Mouse (Mus musculus): ENCODE measurements around the gene Ugt1a6b. TPM values are rescaled to one million over a fixed set of nuclear protein-coding genes. Genes with fewer than 3 reads are reported as not detected.

The Ugt1a6b gene
- polyA plus RNA-seq, 1 experiment from 2014 or later, result 5.2 TPM

DNA sequence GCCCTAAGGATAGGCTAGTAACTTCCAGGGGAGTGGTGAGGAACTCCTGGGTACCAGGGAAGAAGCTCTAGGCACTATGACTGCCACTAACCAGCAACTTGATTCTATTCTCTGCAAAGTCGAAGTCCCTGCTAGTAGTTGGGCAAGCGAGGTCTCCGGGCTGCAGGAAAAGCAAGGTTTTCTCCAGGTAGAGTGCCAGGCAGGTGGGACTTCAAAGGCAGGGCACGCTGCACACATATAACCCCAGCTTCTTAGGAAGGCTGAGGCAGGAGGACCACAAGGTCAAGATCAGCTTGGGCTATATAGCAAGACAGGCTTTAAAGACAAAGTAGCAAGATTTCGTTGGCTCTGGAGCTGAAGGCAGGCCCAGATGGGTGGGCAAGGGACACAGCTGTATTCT, 160.7 kb downstream of the Ugt1a6b start:
- TF ChIP-seq CTCF (IDR thresholded peaks at IDR 0.05; ENCODE audit: low read depth) (no peak), EP300 (optimal IDR thresholded peaks at IDR 0.05) (no peak)
- Histone ChIP-seq H3K4me2 (replicated peaks; ENCODE audit: low read depth) (no peak overlapping the region), H3K4me3 (ENCODE audit: low read depth, low read length) (no peak overlapping the region), H3K36me3 (ENCODE audit: control insufficient read depth, insufficient read depth, low read length) (peaks cover 92% of the 10 kb centered on the region), H3K9me3 (ENCODE audit: control insufficient read depth, low read length) (no peaks in the 10 kb centered on the region), H3K4me1 (replicated peaks; ENCODE audit: control insufficient read depth, insufficient read depth) (peaks cover 19% of the 10 kb centered on the region), H3K27ac (replicated peaks) (no peak overlapping the region), H3K27me3 (ENCODE audit: control insufficient read depth, insufficient read depth, low read length) (no peaks in the 10 kb centered on the region), H3K9ac (ENCODE audit: low read length) (no peak overlapping the region)
- 90% methylated on average over 5 of the region's 5 CpGs for WGBS
- no peak for DNase-seq (ENCODE audit: low spot score)
- ATAC-seq (ENCODE audit: low FRiP score, low TSS enrichment), result no peak

GRCm38 (mm10) chr1:88264237-88264868, 161.3 kb downstream of the Ugt1a6b start:
- no peak for DNase-seq (ENCODE audit: low spot score)
- no peak overlapping the region for H3K4me2 ChIP-seq (replicated peaks; ENCODE audit: low read depth)
- peaks cover 19% of the 10 kb centered on the region for H3K4me1 ChIP-seq (replicated peaks; ENCODE audit: control insufficient read depth, insufficient read depth)
- TF ChIP-seq EP300 (optimal IDR thresholded peaks at IDR 0.05), result no peak
- no peaks in the 10 kb centered on the region for H3K9me3 ChIP-seq (ENCODE audit: control insufficient read depth, low read length)
- H3K36me3 ChIP-seq (ENCODE audit: control insufficient read depth, insufficient read depth, low read length), result peaks cover 98% of the 10 kb centered on the region
- no peak for ATAC-seq (ENCODE audit: low FRiP score, low TSS enrichment)
- no peak overlapping the region for H3K27ac ChIP-seq (replicated peaks)
- H3K27me3 ChIP-seq (ENCODE audit: control insufficient read depth, insufficient read depth, low read length), result no peaks in the 10 kb centered on the region
- no peak overlapping the region for H3K9ac ChIP-seq (ENCODE audit: low read length)
- no peak overlapping the region for H3K4me3 ChIP-seq (ENCODE audit: low read depth, low read length)
- 81% methylated on average over 7 of the region's 7 CpGs for WGBS

- DNase-seq (ENCODE audit: low spot score), result no peak
- no peaks in the 10 kb centered on the region for H3K9me3 ChIP-seq (ENCODE audit: control insufficient read depth, low read length)
- peaks cover 98% of the 10 kb centered on the region for H3K36me3 ChIP-seq (ENCODE audit: control insufficient read depth, insufficient read depth, low read length)
- no peak for ATAC-seq (ENCODE audit: low FRiP score, low TSS enrichment)
- no peak overlapping the region for H3K4me2 ChIP-seq (replicated peaks; ENCODE audit: low read depth)
- H3K9ac ChIP-seq (ENCODE audit: low read length), result peak overlapping the region; percentile 5; the same call in 1 of the 2 replicates
- H3K4me3 ChIP-seq (ENCODE audit: low read depth, low read length), result no peak overlapping the region
- WGBS, result 76% methylated on average over 4 of the region's 4 CpGs
- peaks cover 15% of the 10 kb centered on the region for H3K4me1 ChIP-seq (replicated peaks; ENCODE audit: control insufficient read depth, insufficient read depth)
- TF ChIP-seq EP300 (optimal IDR thresholded peaks at IDR 0.05) (no peak), CTCF (IDR thresholded peaks at IDR 0.05; ENCODE audit: low read depth) (no peak)
- no peaks in the 10 kb centered on the region for H3K27me3 ChIP-seq (ENCODE audit: control insufficient read depth, insufficient read depth, low read length)
- no peak overlapping the region for H3K27ac ChIP-seq (replicated peaks)
Measured at GRCm38 (mm10) chr1:88264869-88265240, 161.8 kb downstream of the Ugt1a6b start.

DNA sequence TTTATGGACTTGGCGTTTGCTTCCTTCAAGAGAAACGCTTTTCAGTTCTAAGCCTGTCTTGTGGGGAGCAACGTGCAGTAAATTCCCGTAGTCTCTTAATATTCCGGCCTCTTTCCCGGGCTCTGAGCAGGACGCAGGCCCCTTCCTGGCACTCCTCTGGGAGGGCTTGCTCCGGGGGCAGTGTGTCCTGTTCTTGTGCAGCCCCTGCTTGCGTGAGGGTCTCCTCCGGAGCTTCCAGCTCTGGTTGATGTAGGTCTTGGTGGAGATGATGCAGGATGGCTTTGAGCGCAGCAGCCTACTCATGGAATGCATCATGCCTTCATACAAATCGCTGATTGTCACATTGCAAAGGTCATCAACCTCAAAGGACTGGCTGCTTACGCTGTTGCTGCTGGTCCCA, 163.1 kb downstream of the Ugt1a6b start:
- TF ChIP-seq CTCF (IDR thresholded peaks at IDR 0.05; ENCODE audit: low read depth) (no peak), EP300 (optimal IDR thresholded peaks at IDR 0.05) (no peak)
- 90% methylated on average over 13 of the region's 13 CpGs for WGBS
- Histone ChIP-seq H3K9me3 (ENCODE audit: control insufficient read depth, low read length) (no peaks in the 10 kb centered on the region), H3K36me3 (ENCODE audit: control insufficient read depth, insufficient read depth, low read length) (peaks cover 89% of the 10 kb centered on the region), H3K4me1 (replicated peaks; ENCODE audit: control insufficient read depth, insufficient read depth) (peaks cover 10% of the 10 kb centered on the region), H3K4me3 (ENCODE audit: low read depth, low read length) (no peak overlapping the region), H3K9ac (ENCODE audit: low read length) (no peak overlapping the region), H3K27me3 (ENCODE audit: control insufficient read depth, insufficient read depth, low read length) (no peaks in the 10 kb centered on the region), H3K27ac (replicated peaks) (no peak overlapping the region), H3K4me2 (replicated peaks; ENCODE audit: low read depth) (no peak overlapping the region)
- ATAC-seq (ENCODE audit: low FRiP score, low TSS enrichment) (no peak), DNase-seq (ENCODE audit: low spot score) (no peak)

DNA sequence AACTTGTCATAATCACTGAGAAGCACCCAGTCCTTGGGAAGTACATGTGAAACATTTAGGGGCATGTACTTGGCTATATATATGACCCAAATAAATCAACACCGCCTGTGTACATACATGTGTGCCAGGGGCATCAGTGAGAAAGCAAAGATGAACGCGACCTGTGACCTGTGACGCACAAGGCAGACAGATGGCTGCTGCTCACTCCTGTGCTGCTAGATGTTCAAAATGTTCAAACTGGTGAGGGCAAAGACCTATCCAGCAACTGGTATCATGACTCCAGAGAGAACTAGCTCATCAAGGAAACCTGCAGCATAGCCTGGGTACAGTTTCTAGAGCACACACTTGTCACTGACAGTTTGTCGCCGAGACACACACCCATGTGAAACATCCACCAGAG, 164.4 kb downstream of the Ugt1a6b start:
- 89% methylated on average over 6 of the region's 6 CpGs for WGBS
- H3K4me2 ChIP-seq (replicated peaks; ENCODE audit: low read depth), result no peak overlapping the region
- H3K27me3 ChIP-seq (ENCODE audit: control insufficient read depth, insufficient read depth, low read length), result no peaks in the 10 kb centered on the region
- 0 out of 2 replicates have a peak overlapping the region, but pooled peaks have one; percentile 2 for H3K9ac ChIP-seq (ENCODE audit: low read length)
- no peaks in the 10 kb centered on the region for H3K9me3 ChIP-seq (ENCODE audit: control insufficient read depth, low read length)
- TF ChIP-seq EP300 (optimal IDR thresholded peaks at IDR 0.05), result no peak
- no peak for TF ChIP-seq CTCF (IDR thresholded peaks at IDR 0.05; ENCODE audit: low read depth)
- ATAC-seq (ENCODE audit: low FRiP score, low TSS enrichment) (peak; percentile 4), DNase-seq (ENCODE audit: low spot score) (no peak)
- H3K4me3 ChIP-seq (ENCODE audit: low read depth, low read length), result no peak overlapping the region
- peaks cover 85% of the 10 kb centered on the region for H3K36me3 ChIP-seq (ENCODE audit: control insufficient read depth, insufficient read depth, low read length)
- no peaks in the 10 kb centered on the region for H3K4me1 ChIP-seq (replicated peaks; ENCODE audit: control insufficient read depth, insufficient read depth)
- H3K27ac ChIP-seq (replicated peaks), result no peak overlapping the region

DNA sequence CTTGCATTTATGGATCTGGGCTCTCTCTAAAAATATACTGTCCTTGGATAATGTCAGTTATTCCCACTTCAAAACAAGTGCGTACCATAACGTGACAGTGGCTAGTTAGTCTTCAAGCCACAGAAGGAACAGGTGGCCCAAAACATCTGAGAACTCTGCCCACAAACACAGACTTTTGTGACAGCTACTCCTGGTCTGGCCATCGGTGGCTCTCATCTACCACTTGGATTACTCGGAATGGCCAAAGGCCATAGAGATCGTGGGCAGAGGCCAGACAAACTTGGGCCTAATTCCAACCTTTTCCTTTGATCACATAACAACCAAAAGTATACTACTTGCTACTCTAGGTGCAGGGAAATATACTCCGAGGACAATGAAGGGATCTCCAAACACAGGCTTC, 165.0 kb downstream of the Ugt1a6b start:
- Histone ChIP-seq H3K9ac (ENCODE audit: low read length) (no peak overlapping the region), H3K4me2 (replicated peaks; ENCODE audit: low read depth) (no peak overlapping the region), H3K9me3 (ENCODE audit: control insufficient read depth, low read length) (no peaks in the 10 kb centered on the region), H3K4me3 (ENCODE audit: low read depth, low read length) (no peak overlapping the region), H3K36me3 (ENCODE audit: control insufficient read depth, insufficient read depth, low read length) (peaks cover 84% of the 10 kb centered on the region), H3K27me3 (ENCODE audit: control insufficient read depth, insufficient read depth, low read length) (no peaks in the 10 kb centered on the region), H3K4me1 (replicated peaks; ENCODE audit: control insufficient read depth, insufficient read depth) (no peaks in the 10 kb centered on the region), H3K27ac (replicated peaks) (no peak overlapping the region)
- DNase-seq (ENCODE audit: low spot score) (no peak), ATAC-seq (ENCODE audit: low FRiP score, low TSS enrichment) (no peak; the same call in 1 of the 2 replicates)
- 86% methylated on average over 6 of the region's 6 CpGs for WGBS
- TF ChIP-seq CTCF (IDR thresholded peaks at IDR 0.05; ENCODE audit: low read depth) (no peak), EP300 (optimal IDR thresholded peaks at IDR 0.05) (no peak)

Other genes with a start within 250 kb of the Ugt1a6b start
- gene Dgkd, start 250.0 kb upstream of the Ugt1a6b start, polyA plus RNA-seq (2015; fragmentation: Nextera tagmentation; extraction: Ambion mirVana), result 8.7 and 9.5 TPM in 2 replicates
- gene Usp40, start 94.7 kb upstream of the Ugt1a6b start, polyA plus RNA-seq (2015; fragmentation: Nextera tagmentation; extraction: Ambion mirVana), result 10.4 and 10.7 TPM in 2 replicates
- gene Ugt1a10, start 47.9 kb upstream of the Ugt1a6b start, polyA plus RNA-seq (2015; fragmentation: Nextera tagmentation; extraction: Ambion mirVana), result not detected in 2 replicates
- gene Ugt1a9, start 32.5 kb upstream of the Ugt1a6b start, polyA plus RNA-seq (2015; fragmentation: Nextera tagmentation; extraction: Ambion mirVana), result 0.65 and 1.4 TPM in 2 replicates
- gene Ugt1a8, start 15.4 kb upstream of the Ugt1a6b start, polyA plus RNA-seq (2015; fragmentation: Nextera tagmentation; extraction: Ambion mirVana), result not detected in 2 replicates
- gene Ugt1a7c, start 8.2 kb upstream of the Ugt1a6b start, polyA plus RNA-seq (2015; fragmentation: Nextera tagmentation; extraction: Ambion mirVana), result 33.9 and 40.4 TPM in 2 replicates
- 56.5 and 65.8 TPM in 2 replicates for gene Ugt1a6a, start 31.6 kb downstream of the Ugt1a6b start, polyA plus RNA-seq (2015; fragmentation: Nextera tagmentation; extraction: Ambion mirVana)
- gene Ugt1a5, start 62.8 kb downstream of the Ugt1a6b start, polyA plus RNA-seq (2015; fragmentation: Nextera tagmentation; extraction: Ambion mirVana), result not detected in 2 replicates
- 0.12 TPM in 1 of 2 replicates, not detected in the other for gene Ugt1a2, start 97.3 kb downstream of the Ugt1a6b start, polyA plus RNA-seq (2015; fragmentation: Nextera tagmentation; extraction: Ambion mirVana)
- 7.2 and 8.2 TPM in 2 replicates for gene Dnajb3, start 102.5 kb downstream of the Ugt1a6b start, polyA plus RNA-seq (2015; fragmentation: Nextera tagmentation; extraction: Ambion mirVana)
- 23.6 and 24.8 TPM in 2 replicates for gene Ugt1a1, start 108.7 kb downstream of the Ugt1a6b start, polyA plus RNA-seq (2015; fragmentation: Nextera tagmentation; extraction: Ambion mirVana)
- gene Mroh2a, start 123.7 kb downstream of the Ugt1a6b start, polyA plus RNA-seq (2015; fragmentation: Nextera tagmentation; extraction: Ambion mirVana), result 0.54 and 0.84 TPM in 2 replicates
- gene Hjurp, start 174.4 kb downstream of the Ugt1a6b start, polyA plus RNA-seq (2015; fragmentation: Nextera tagmentation; extraction: Ambion mirVana), result 30.0 and 34.1 TPM in 2 replicates
- 0.02 and 0.06 TPM in 2 replicates for gene Trpm8, start 174.4 kb downstream of the Ugt1a6b start, polyA plus RNA-seq (2015; fragmentation: Nextera tagmentation; extraction: Ambion mirVana)